Mouse (Mus musculus) megakaryocyte, adult 5-6 weeks (primary cell): ENCODE measurements around the gene Gm8108. TPM values are rescaled to one million over a fixed set of nuclear protein-coding genes. Genes with fewer than 3 reads are reported as not detected.
"Not testable (repeated sequence)": the region's sequence is repeated elsewhere in the genome, so short reads cannot be mapped to it uniquely, and the experiment has no call there.

Experiments
- ATAC-seq: 2 replicates; pipeline ENCODE4 v1.8.0; 2016; ENCODE audit warnings: mild to moderate bottlenecking, inconsistent platforms; ENCODE audit not compliant: poor library complexity, severe bottlenecking
- total RNA-seq, 2 experiments: library from RNA; stranded (forward) in 1 of 2; stranded (reverse) in 1 of 2; fragments of 153-499, 151-499 nt in 1 of 2; fragments of 221-1000, 200-1000 nt in 1 of 2; gene quantifications; 2 replicates each; pipeline versions ENCODE4 v1.2.3 to v1.2.4; 2015 to 2017

Gene Gm8108
- total RNA-seq (2015) (not detected in 2 replicates), total RNA-seq (2017) (not detected in 2 replicates)

- ATAC-seq = not testable (repeated sequence)
Measured at GRCm38 (mm10) chr14:4110426-4110825, at the start of gene Gm8108. TSS of gene Gm8108 (plus strand) at chr14:4110526.

- not testable (repeated sequence) for ATAC-seq
Measured at GRCm38 (mm10) chr14:4083820-4084219, 26.5 kb upstream of the Gm8108 start, which contains the start of gene Gm3115. TSS of gene Gm3115 (plus strand) at chr14:4084120.

DNA sequence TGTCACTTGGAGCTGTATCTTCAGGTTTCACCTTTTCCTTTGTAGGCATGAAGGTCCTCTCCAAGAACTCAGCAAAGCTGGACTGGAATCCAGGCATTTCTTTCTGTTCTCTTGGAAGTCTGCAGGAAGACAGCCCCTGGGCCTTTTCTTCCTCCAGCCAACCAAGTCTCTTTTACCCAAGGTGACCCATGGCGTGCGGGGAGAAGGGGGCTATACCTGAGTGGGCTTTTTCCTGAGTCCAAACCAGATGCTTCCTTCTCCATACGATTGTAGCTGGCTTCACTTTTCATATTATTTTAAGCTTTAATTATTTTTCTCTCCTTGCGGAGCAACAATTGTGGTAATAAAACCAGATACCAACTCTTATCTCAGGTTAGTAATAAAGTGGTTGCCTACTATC is 31.3 kb downstream of the Gm8108 start:
- ATAC-seq = not testable (repeated sequence)

GRCm38 (mm10) chr14:4164730-4165129 is 54.4 kb downstream of the Gm8108 start, which contains the start of gene Gm3127:
TSS of gene Gm3127 (plus strand) at chr14:4165030.
- not testable (repeated sequence) for ATAC-seq

DNA sequence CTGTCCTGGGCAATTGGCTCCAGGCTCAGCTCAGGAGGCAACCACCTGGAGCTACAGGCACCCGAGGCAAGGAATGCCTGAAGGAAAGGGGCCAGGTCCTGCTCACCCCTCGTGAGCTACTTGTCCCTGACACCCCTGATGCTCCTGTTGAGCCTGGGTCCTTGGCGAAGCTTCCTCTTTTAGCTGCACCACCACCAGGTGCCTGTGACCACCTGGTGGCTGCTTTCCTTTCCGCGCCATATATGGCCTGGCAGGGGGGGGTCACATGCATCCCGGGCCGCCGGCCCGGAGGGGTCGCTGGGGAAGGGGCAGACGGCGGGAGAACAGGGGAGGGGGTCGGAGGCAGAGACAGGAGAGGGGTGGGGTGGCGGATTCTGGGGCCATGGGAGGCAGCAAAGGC is 71.7 kb downstream of the Gm8108 start:
- not testable (repeated sequence) for ATAC-seq

Other genes starting within 250 kb of the Gm8108 start
- gene Gm2916, start 226.4 kb upstream of the Gm8108 start, total RNA-seq (2015) = not detected in 2 replicates
- not detected in 2 replicates for gene Gm2916, start 226.4 kb upstream of the Gm8108 start, total RNA-seq (2017)
- gene Gm3029, start 178.8 kb upstream of the Gm8108 start, total RNA-seq (2015) = not detected in 2 replicates
- gene Gm3029, start 178.8 kb upstream of the Gm8108 start, total RNA-seq (2017) = not detected in 2 replicates
- not detected in 2 replicates for gene Gm3095, start 147.0 kb upstream of the Gm8108 start, total RNA-seq (2015)
- not detected in 2 replicates for gene Gm3095, start 147.0 kb upstream of the Gm8108 start, total RNA-seq (2017)
- not detected in 2 replicates for gene Gm3099, start 112.1 kb upstream of the Gm8108 start, total RNA-seq (2015)
- not detected in 2 replicates for gene Gm3099, start 112.1 kb upstream of the Gm8108 start, total RNA-seq (2017)
- gene Gm5796, start 86.6 kb upstream of the Gm8108 start, total RNA-seq (2015) = not detected in 2 replicates
- gene Gm5796, start 86.6 kb upstream of the Gm8108 start, total RNA-seq (2017) = not detected in 2 replicates
- gene Gm3115, start 26.4 kb upstream of the Gm8108 start, total RNA-seq (2015) = not detected in 2 replicates
- not detected in 2 replicates for gene Gm3115, start 26.4 kb upstream of the Gm8108 start, total RNA-seq (2017)
- not detected in 2 replicates for gene Gm3127, start 54.5 kb downstream of the Gm8108 start, total RNA-seq (2015)
- not detected in 2 replicates for gene Gm3127, start 54.5 kb downstream of the Gm8108 start, total RNA-seq (2017)
- gene Gm2974, start 72.0 kb downstream of the Gm8108 start, total RNA-seq (2015) = not detected in 2 replicates
- gene Gm2974, start 72.0 kb downstream of the Gm8108 start, total RNA-seq (2017) = not detected in 2 replicates
- not detected in 2 replicates for gene Gm3138, start 139.1 kb downstream of the Gm8108 start, total RNA-seq (2015)
- not detected in 2 replicates for gene Gm3138, start 139.1 kb downstream of the Gm8108 start, total RNA-seq (2017)
- not detected in 2 replicates for gene Gm3149, start 206.8 kb downstream of the Gm8108 start, total RNA-seq (2015)
- gene Gm3149, start 206.8 kb downstream of the Gm8108 start, total RNA-seq (2017) = not detected in 2 replicates
- not detected in 2 replicates for gene 2610042L04Rik, start 224.2 kb downstream of the Gm8108 start, total RNA-seq (2015)
- gene 2610042L04Rik, start 224.2 kb downstream of the Gm8108 start, total RNA-seq (2017) = not detected in 2 replicates